Mouse (Mus musculus): Measurements from ENCODE around the gene Cyp3a41b.
"Not testable (repeated sequence)": the region's sequence is repeated elsewhere in the genome, so short reads cannot be mapped to it uniquely, and the experiment has no call there.

Gene Cyp3a41b

GRCm38 (mm10) chr5:145584630-145585029 lies at the start of gene Cyp3a41b:
Cyp3a41b (minus strand) TSS chr5:145584730.
- not testable (repeated sequence) for DNase-seq (ENCODE audit: low spot score)

- not testable (repeated sequence) for DNase-seq (ENCODE audit: low spot score)
Measured at GRCm38 (mm10) chr5:145632286-145632685, 47.8 kb upstream of the Cyp3a41b start.

DNA sequence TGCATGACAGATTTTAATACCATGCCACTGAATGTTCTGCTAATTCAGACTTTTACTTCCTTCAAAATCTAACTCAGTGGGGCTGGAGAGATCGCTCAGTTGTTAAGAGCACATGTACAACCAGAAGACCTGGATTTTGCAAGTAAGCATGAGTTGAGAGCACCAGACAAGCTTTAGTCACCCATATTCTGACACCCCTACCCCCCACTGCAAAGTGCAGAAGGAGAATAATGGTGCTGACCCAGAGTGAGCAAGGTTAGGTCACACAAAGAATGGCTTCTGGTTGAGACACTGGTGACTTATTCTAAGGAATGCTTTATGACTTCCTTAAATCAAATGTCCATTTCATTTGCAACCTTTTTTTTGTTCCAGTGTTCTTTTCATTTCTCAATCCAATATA lies 20.4 kb upstream of the Cyp3a41b start:
- not testable (repeated sequence) for DNase-seq (ENCODE audit: low spot score)

DNA sequence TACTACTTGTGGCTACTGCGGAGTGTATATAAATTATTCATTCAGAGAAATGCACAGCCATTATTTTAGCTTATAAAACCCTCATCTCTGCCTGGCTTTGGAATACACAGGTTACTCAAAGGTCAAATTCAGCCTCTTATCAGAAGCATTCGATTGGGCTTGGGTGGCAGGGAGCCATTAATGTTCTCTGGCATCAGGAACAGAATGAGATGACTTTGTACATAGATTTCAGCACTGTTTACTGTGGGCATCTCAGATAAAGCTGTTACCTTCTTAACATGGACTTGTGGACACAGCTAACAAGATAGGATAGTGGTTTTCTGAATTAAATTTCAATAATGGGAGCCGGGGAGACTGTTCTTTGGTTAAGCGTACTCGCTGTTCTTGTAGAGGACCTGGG lies 13.3 kb upstream of the Cyp3a41b start:
- not testable (repeated sequence) for DNase-seq (ENCODE audit: low spot score)

DNA sequence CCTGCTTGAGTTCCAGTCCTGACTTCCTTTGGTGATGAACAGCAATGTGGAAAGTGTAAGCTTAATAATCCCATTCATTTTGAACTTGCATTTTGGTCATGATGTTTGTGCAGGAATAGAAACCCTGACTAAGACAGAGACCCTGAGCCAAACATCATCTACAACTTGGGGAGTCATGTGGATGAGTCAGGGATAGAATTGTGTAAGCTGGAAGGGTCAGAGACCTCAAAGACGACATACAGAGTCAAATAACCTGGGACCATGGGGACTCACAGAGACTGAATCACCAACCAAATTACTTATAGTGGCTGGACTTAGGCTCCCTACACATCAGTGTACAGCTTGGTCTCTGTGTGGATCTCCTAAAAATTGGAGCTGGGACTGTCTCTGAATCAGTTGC lies 7.2 kb downstream of the Cyp3a41b start:
- DNase-seq (ENCODE audit: low spot score) = not testable (repeated sequence)

DNA sequence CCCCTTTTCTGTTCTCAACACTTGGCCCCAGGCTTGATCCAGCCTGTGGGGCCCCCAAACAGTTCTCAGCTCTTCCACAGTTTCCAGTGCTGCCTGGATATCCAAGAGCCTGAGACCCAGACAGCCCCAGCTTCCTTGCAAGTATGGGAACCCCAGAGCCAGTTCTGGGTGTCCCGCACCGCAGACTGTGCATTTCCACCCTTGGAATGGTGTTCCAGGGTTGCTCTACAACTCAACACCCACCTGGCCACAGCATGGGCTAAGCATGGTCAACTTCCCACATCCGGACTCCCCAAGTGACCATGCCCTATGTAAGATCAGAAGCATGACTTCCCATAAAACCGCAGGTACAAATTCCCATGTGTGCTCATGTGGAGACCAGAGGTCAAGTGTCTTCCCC lies 8.9 kb downstream of the Cyp3a41b start:
- not testable (repeated sequence) for DNase-seq (ENCODE audit: low spot score)

DNA sequence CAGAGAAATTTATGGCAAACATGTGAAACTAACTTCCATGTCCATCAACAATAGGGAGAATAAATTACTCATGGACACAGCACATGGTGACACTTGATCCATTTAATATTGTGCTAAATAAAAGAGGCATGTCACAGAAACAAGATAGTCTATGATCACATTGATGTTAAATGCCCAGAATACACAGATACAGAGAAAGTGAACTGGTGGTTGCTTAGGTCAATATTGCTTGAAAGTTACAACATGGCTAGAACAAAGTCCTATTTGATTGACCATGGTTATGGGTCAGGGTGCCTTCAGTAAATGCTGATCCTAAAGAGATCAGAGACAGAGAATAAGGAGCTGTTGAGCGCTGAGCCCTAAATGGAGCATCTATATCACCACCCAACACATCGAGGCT lies 12.6 kb downstream of the Cyp3a41b start:
- DNase-seq (ENCODE audit: low spot score) = not testable (repeated sequence)

Measured in c-Kit-positive CD71-positive TER-119-positive erythroid progenitor cells, embryonic 14.5 days (primary cell).